Mouse (Mus musculus) limb, embryonic 13.5 days (tissue): ENCODE measurements at regions not wholly inside any gene's neighbourhood (a gene's known extent, or its start where the extent isn't known, plus 50 kb on each side); places are given as distances from the start of the nearest gene placed in this dataset.

ENCODE experiments used
- ATAC-seq: fragments of 200-750 bp; cut with Nextera tagmentation; 2 replicates; pipeline ENCODE4 v1.8.0; 2017; ENCODE audit warnings: low read depth, moderate number of reproducible peaks, moderate TSS enrichment; ENCODE audit not compliant: low FRiP score
- H3K27ac ChIP-seq: fragments of 300-500 bp; sonication (generic); 2 replicates; pipeline ENCODE4 v1.5.1; 2015; ENCODE audit warnings: inconsistent platforms, mild to moderate bottlenecking, moderate library complexity
- H3K27me3 ChIP-seq: fragments of 300-500 bp; sonication (generic); 2 replicates; pipeline ENCODE4 v1.6.1; 2015; ENCODE audit warnings: mild to moderate bottlenecking, inconsistent platforms
- H3K36me3 ChIP-seq: fragments of 300-500 bp; sonication (generic); 2 replicates; pipeline ENCODE4 v1.6.1; 2015; ENCODE audit warnings: inconsistent platforms, mild to moderate bottlenecking, moderate library complexity
- H3K4me1 ChIP-seq: fragments of 300-500 bp; sonication (generic); 2 replicates; pipeline ENCODE4 v1.6.1; 2015; ENCODE audit warnings: inconsistent platforms
- H3K4me2 ChIP-seq: fragments of 300-500 bp; sonication (generic); replicated peaks from 2 replicates; pipeline ENCODE4 v1.6.1; 2015; ENCODE audit warnings: inconsistent platforms, mild to moderate bottlenecking, moderate library complexity
- H3K4me3 ChIP-seq: fragments of 300-500 bp; sonication (generic); 2 replicates; pipeline ENCODE4 v1.5.1; 2015; ENCODE audit warnings: moderate library complexity, mild to moderate bottlenecking, inconsistent platforms
- H3K9ac ChIP-seq: fragments of 300-500 bp; sonication (generic); 2 replicates; pipeline ENCODE4 v1.6.1; 2015; ENCODE audit warnings: mild to moderate bottlenecking, inconsistent platforms
- H3K9me3 ChIP-seq: fragments of 300-500 bp; sonication (generic); 2 replicates; pipeline ENCODE4 v1.6.1; 2016; ENCODE audit warnings: inconsistent platforms
- WGBS: fragments of 180-500 bp; shearing (Covaris S2); methylation state at CpG from one replicate; pipeline ENCODE4 v1.1.7; 2015; 5-methylcytosine and 5-hydroxymethylcytosine counted together

- ATAC-seq = no peak
- WGBS = 58% methylated on average over 3 of the region's 3 CpGs
- H3K9me3 ChIP-seq = 0 out of 2 replicates have a peak, but pooled peaks cover 6% of the 10 kb centered on the region
- no peaks in the 10 kb centered on the region for H3K4me1 ChIP-seq
- no peak overlapping the region for H3K9ac ChIP-seq
- 0 out of 2 replicates have a peak, but pooled peaks cover 11% of the 10 kb centered on the region for H3K27me3 ChIP-seq
- H3K4me2 ChIP-seq = no peak overlapping the region
- no peak overlapping the region for H3K4me3 ChIP-seq
- no peaks in the 10 kb centered on the region for H3K36me3 ChIP-seq
- H3K27ac ChIP-seq = no peak overlapping the region
Observed at GRCm38 (mm10) chr5:112634701-112635100, 57.7 kb upstream of the Sez6l start.

GRCm38 (mm10) chr5:112631766-112632165 is 54.8 kb upstream of the Sez6l start:
- Histone ChIP-seq H3K36me3 (no peaks in the 10 kb centered on the region), H3K4me1 (no peaks in the 10 kb centered on the region), H3K4me3 (no peak overlapping the region), H3K27ac (no peak overlapping the region), H3K4me2 (no peak overlapping the region), H3K9ac (no peak overlapping the region), H3K9me3 (0 out of 2 replicates have a peak, but pooled peaks cover 6% of the 10 kb centered on the region), H3K27me3 (peaks cover 12% of the 10 kb centered on the region; the same call in 1 of the 2 replicates)
- no peak for ATAC-seq
- 15% methylated on average over 7 of the region's 7 CpGs for WGBS

DNA sequence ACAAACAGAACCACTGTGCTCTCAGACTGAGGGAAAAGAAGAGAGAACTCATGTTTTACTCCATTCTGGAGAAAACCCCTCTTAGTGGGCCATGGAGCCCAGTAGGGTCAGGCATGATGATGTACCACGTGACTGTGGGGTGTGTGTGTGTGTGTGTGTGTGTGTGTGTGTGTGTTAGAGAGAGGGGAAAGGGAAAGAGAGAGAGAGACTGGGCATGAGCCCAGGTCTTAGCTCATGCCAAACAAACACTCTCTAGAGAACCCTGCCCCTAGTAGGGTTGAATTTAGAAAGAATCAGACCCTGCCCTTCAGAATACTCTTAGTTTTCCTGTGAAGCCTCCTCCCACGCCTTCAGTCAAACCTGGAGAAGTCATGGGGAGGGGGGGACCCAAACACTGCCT is 52.7 kb upstream of the Sez6l start:
- Histone ChIP-seq H3K27me3 (peaks cover 16% of the 10 kb centered on the region), H3K9me3 (0 out of 2 replicates have a peak, but pooled peaks cover 6% of the 10 kb centered on the region), H3K36me3 (no peaks in the 10 kb centered on the region), H3K27ac (no peak overlapping the region), H3K4me3 (no peak overlapping the region), H3K4me2 (no peak overlapping the region), H3K4me1 (no peaks in the 10 kb centered on the region), H3K9ac (no peak overlapping the region)
- WGBS = 84% methylated on average over 2 of the region's 2 CpGs
- ATAC-seq = no peak

GRCm38 (mm10) chr5:112628073-112628790 is 51.2 kb upstream of the Sez6l start:
- H3K36me3 ChIP-seq = no peaks in the 10 kb centered on the region
- no peak overlapping the region for H3K4me3 ChIP-seq
- 0 out of 2 replicates have a peak, but pooled peaks cover 6% of the 10 kb centered on the region for H3K9me3 ChIP-seq
- no peak overlapping the region for H3K27ac ChIP-seq
- no peak overlapping the region for H3K9ac ChIP-seq
- no peak for ATAC-seq
- no peaks in the 10 kb centered on the region for H3K4me1 ChIP-seq
- H3K4me2 ChIP-seq = 0 out of 2 replicates have a peak overlapping the region, but pooled peaks have one; percentile 1
- H3K27me3 ChIP-seq = peaks cover 19% of the 10 kb centered on the region
- 24% methylated on average over 18 of the region's 18 CpGs for WGBS

- 0 out of 2 replicates have a peak, but pooled peaks cover 6% of the 10 kb centered on the region for H3K9me3 ChIP-seq
- no peaks in the 10 kb centered on the region for H3K36me3 ChIP-seq
- H3K9ac ChIP-seq = 0 out of 2 replicates have a peak overlapping the region, but pooled peaks have one; percentile 4
- H3K27ac ChIP-seq = no peak overlapping the region
- whole genome bisulfite sequencing = 60% methylated on average over 14 of the region's 14 CpGs
- H3K4me2 ChIP-seq = no peak overlapping the region
- H3K4me1 ChIP-seq = no peaks in the 10 kb centered on the region
- H3K4me3 ChIP-seq = no peak overlapping the region
- ATAC-seq = no peak
- peaks cover 19% of the 10 kb centered on the region for H3K27me3 ChIP-seq
Observed at GRCm38 (mm10) chr5:112627305-112627704, 50.3 kb upstream of the Sez6l start.
